Mouse (Mus musculus) CD4-positive helper T cell, adult 2 months (primary cell): ENCODE measurements around the gene Asrgl1.

Experiments
- DNase-seq: peaks from one replicate; pipeline ENCODE4 v3.0.0-alpha.2; 2012; ENCODE audit warnings: low read depth, missing footprints, low spot score

Asrgl1 gene

DNA sequence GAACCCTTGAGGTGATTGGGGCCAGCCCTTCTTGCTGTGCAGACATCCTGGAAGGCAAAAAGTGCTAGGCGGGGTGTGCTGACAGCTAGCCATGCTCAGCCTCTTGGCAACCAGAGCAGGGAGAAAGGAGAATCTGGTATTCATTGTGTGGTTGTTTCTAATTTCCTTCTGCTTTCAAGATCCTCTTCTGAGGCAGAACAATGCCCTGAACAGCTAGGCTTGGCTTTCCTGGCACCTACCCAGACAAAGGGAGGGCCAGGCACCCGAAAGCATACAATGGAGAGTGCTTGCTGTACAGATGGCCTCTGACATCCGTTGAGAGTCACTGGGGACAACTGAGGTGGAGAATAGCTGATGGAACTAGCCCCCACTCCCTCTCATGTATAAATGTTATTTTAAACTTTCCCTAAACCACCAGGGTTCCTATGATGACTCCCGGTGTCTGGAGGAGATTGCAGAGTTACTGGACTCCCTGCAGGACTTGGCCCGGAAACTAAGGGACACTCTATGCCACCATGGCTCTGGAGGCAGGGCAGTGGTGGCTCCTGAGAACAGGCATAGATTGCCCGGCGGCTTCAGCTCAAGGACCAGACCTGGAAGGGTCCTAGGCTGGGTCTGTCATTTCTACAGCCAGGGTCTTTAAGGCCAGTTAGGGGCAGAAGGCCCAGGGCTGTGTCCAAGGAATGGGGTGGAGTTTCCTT, 63.8 kb downstream of the Asrgl1 start:
- DNase-seq = no peak

DNA sequence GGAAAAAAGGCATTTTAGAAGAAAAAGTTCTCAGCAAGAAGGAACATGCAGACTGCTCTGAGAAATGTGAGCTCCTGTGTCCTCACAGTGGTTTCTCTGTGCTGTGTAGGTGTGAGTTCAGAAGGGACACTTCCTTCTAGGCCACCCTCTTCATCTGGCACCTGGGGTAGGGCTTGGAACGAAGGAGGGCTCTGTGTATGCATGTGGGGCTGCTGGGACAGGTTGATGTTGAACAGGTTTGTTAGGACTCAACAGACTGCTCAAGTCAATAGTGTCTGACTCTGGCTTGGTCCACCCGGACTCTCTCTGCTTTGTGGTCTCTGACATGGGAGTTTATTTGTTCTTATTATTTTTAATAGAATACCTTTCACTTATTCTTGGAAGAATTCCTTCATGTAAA, 65.1 kb downstream of the Asrgl1 start:
- DNase-seq = no peak

DNA sequence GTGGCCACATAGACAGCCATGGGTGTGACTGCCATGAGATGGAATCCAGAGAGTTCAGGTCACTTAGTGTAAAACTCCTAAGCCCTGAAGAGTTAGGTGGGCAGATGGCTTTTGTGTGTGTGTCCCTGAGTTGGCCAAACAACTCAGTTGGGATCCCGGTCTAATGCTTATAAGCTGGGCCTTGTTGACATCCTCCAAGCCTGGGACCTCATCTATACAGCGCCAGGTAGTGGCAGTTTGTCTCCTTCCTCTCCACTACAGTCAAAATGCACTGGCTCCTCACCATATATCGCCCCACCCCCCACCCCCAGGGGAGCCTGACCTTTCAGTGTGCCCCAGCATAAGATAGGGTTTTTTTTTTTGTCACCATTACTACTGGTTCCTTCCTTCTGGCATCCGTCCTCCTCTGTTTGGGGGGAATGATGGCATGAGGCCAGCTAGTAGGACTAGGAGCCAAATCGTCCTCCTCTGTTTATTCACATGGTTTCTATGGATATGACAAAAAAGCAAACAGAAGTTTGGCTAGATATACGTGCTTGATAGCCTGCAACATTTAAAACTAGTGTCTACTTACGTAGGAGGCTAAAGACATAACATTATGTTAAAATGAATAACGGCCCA, 65.6 kb downstream of the Asrgl1 start:
- DNase-seq = no peak

DNA sequence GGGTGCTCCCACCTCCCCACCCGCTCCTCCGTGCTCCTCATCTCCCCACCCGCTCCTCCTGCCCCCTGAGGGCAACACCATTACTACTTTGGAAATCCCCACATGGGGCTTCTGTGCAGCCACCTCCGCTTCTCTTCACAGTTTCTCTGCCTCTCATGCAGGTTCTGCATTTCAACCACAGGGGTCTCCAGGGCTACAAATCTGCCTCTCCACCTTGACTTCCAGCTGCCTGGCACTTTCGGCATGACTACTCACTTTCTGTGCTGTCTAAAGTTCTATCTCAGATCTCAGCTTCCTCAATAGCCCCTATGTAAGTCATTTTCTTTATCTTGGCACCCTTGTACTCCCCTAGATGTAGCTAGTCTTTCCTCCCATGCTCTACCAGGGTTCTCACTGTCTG, 68.1 kb downstream of the Asrgl1 start:
- peak; percentile 61 for DNase-seq

DNA sequence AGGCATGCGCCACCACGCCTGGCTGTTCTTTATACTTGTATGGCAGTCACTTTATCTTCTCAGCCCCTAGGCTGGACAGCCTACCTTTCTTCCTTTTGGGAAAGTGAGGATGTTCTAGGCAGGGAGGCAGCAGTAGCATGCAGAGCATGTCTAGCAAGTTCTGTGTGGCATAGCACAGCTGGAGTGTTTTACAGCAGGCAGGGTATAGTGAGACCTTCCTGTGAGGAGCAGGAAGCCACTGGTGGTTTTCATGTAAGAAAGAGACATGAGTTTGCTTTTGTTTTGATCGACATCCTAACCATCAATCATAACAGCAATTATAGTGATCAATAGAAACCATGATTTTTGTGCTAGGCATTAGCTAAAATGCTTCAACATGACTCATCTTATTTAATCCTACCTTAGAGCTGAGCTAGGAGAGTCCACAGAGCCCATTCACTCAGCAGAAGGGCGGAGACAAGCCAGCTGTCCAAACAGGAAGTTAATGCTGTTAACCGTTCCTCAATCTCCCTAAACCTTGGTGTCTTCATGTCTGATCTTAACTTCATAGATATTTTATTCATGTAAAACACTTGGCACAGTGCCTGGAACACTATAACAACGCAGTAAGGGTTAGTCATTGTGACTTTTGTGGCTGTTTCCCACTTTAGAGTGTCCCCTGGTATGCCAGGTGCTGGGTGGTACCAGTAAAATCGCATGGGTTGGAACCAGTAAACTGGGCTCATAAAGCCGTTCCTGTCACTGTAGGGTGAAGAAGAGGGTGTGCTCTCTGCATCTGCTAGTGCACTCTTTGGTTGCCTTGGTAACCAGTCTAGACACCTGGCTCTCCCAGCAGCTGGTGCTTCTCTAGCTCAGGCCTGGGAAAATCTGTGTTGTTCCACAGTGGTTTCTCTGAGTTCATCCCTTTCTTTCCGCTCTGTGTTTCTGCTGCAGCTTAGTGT, 69.5 kb downstream of the Asrgl1 start:
- peak; percentile 83 for DNase-seq

DNA sequence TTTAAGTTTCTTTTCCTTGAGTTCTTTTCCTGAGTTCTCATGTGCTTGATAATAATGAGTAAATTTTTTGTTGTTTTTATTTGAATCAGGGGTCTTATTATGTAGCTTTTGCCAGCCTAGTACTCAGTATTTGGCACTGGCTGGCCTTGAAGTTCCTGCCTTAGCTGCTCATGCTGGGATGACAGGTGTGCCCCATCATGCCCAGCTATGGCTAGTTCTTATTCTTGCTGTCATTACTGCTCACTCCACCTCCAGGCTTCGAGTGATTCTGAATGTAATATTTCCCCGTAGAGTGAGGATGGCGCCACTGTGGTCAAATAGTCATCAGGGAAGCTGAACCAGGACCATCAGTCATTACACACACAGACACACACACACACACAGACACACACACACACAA, 71.6 kb downstream of the Asrgl1 start:
- no peak for DNase-seq

DNA sequence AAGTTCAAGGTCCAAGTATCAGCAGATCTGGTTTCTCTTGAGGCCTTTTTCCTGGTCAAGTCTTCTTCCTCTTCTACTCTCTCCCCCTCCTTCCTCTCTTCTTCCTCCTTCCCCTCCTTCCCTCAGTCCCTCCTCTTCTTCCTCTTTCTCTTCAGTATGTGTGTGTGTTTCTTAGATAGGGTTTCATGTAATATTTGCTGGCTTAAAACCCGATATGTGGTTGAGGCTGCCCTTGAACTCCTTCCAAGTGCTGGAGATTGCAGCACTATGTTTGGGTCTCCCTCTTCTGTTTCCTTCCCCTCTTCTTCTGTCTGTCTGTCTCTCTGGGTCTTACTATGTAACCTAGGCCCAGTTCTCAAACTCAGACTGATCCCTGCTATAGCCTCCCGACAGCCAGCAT, 72.6 kb downstream of the Asrgl1 start:
- DNase-seq = no peak

DNA sequence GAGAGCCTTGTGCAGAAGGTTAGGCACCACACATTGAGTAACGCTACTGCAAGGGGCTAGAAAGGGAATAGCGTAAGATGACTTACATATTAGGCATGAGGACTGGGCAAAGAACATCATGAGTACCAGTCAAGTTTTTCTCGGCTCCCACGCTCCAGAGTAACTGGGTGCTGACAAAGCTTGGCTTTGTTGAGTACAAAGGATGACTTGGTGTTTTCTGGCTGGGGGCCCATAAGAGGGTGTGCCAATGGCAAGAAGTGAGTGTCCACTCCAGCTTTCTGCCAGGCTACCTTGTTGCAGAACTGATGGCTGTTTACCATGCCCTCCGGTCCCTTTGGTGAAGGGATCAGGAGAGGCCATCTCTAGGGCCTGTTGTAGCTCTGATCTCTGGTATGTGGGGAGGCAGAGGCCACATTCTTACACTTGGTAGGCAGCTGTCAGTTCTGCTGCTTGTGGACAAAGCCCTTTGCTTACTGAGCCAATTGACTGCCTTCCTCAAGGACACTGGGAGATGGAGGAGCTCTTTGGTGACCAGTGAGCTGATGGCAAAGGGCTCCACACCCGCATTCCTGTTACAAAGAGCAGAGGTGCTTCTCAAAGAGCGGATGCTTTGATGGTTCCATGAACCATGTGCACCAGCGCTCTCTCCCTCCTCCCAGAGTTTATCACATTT, 74.1 kb downstream of the Asrgl1 start:
- DNase-seq = no peak

DNA sequence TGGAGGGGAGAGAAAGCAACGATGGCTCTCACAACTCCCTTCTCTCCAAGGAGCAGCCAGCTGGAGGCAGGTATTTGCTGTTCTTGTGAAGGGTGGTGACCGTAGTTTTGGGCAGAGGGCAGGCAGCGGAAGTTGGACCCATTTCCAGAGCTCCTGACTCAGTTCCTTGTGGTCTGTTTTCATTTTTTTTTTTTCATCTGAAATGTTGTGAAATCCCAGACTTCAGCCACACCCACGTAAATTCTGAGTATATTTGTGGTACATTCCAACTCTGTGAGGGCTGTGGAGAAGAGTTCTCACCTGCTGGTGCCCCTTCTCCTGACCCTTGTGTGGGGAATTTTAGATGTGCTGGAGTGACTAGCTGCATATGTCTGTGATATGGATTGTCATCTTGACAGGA, 75.3 kb downstream of the Asrgl1 start:
- DNase-seq = no peak
